Mouse (Mus musculus) cerebellum, adult 9-11 months (tissue): ENCODE measurements around the gene Ext2.

Experiments used
- DNase-seq: peaks from one replicate; pipeline ENCODE4 v3.0.0; 2022

Ext2 gene

GRCm38 (mm10) chr2:93665472-93665871, 156.9 kb downstream of the Ext2 start:
- DNase-seq = no peak

DNA sequence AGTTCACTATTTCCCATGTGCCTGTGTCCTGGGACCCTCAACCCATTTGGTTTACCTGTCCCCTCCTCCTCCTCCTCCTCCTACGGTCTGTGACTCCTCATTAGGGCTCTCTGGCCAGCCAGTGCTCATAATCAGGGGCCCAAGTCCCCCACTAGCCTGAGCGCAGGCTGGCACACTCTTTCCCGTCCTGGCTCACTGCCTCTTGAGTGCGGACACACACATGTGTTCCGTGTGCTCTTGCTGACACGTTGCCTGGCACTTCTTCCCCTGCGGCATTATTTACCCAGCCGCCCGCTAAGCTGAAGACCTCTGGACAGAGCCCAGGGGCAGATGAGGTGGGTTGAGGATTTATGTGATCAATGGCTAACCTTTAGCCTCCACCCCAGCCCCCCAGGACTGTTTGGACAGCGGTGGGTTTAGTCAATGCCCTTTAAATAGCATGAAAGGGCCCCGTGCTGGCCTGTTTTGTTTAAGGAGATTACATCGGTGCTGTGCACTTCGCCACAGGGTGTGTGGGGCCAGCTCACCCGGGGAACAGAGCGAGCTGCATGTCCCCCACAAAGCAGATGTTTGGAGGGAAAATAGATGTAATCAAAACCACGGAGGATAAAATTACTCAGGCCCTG, 160.0 kb downstream of the Ext2 start:
- DNase-seq = no peak

GRCm38 (mm10) chr2:93661096-93661495, 161.3 kb downstream of the Ext2 start:
- no peak for DNase-seq

DNA sequence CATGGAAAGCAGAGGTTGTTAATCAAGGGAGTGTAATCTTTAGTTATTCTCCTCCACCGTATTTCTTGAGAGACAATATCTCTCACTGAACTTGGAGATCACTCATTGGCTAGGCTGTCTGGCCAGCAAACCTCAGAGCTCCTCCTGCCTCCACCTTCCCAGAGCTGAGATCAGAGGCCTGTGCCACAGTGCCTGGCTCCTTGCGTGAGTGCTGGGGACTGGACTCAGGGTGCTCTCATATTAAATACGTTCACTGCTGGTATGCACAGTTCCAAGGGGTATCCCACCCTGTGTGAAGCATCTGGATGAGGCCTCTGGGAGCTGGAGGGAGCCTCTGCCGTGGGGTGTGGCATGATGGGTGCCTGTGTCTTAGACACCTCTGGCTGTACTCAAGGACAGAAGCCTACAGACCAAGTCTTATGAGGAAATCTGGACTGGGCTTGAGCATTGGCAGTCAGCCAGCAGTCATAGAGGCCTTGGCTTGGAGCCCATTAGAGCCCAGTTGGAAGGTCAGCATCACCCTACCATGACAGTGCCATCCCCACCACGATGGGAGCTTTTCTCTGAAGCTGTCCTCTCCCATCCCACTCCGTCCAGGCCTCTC, 162.6 kb downstream of the Ext2 start:
- no peak for DNase-seq

- no peak for DNase-seq
These were observed 163.4 kb downstream of the Ext2 start for GRCm38 (mm10) chr2:93659004-93659403.

- DNase-seq = peak; percentile 61
These were observed 167.9 kb downstream of the Ext2 start for GRCm38 (mm10) chr2:93654336-93655055.

- no peak for DNase-seq
These were observed 173.0 kb downstream of the Ext2 start for GRCm38 (mm10) chr2:93649243-93649870.

DNA sequence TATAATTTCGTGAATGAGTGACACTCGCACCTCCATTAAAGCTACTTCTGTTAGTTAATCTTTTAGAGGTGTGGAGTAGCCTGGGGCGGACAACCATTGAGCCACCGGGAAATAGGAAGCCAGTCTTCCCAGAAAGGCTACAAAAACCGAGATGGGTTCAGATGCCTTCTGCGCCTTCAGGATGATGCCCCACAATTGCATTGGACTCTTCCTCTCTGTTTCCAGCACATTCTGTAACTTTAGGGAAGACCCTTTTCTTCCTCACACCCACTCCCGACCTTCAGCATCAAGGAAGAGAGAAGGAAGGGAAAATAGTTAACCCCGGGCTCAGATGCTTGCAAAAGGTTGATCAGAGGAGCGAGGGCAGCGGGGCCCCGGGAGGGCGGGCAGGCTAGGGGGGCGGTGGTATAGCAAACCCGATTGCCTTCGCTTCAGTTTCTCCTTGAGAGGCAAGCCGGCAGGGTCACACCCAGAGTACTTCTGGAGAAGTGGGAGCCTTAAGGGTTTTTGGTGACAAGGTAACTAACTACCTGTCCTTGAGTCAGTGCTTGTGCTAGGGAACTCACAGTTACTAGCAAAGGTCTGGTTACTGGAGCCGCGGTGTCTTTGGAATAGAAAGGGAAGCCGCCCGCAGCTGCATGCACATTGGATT, 174.3 kb downstream of the Ext2 start:
- DNase-seq = no peak

- DNase-seq = no peak
These were observed 175.1 kb downstream of the Ext2 start for GRCm38 (mm10) chr2:93647051-93647923.

GRCm38 (mm10) chr2:93645626-93646320, 176.6 kb downstream of the Ext2 start:
- DNase-seq = no peak

DNA sequence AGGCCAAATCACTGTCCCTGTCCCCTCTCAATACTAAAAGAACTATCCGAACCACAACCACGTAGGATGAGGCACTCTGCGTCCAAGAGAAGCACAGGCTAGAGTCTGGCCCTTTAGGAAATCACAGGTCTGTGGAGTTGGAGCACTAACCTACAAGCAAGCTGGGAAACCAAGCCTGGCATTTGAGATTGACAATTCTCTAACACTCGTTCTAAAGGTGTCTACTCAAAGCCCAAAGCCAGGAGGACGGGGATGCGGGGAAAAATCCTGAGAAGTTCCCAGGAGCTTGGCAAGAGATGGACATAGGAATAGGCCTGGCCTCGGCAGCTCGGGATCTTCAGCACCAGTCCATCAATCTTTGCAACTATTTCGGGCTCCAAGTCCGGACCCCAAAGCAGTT, 177.2 kb downstream of the Ext2 start:
- no peak for DNase-seq

DNA sequence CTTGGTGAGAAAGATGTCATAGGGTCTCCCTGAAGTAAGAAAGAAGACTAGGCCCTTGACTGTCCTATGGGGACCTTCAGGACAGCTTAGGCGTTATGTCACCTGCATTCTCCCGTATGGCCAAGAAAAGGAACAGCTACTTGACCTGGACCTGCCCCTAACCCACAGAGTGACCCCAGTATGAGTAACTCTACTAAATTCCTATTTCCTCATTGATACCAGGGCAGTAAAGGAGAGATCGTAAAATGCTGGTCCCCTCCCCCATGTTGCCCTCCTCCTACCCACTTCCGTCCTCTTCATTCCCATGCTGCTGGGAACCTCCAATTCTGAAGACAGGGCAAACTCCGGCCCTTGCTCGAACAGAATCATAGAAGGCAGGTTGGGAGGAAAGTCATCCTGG, 177.6 kb downstream of the Ext2 start:
- no peak for DNase-seq

GRCm38 (mm10) chr2:93644234-93644633, 178.1 kb downstream of the Ext2 start:
- no peak for DNase-seq

- no peak for DNase-seq
These were observed 179.0 kb downstream of the Ext2 start for GRCm38 (mm10) chr2:93643403-93643780.

- peak; percentile 71 for DNase-seq
These were observed 187.8 kb downstream of the Ext2 start for GRCm38 (mm10) chr2:93634609-93635008.

GRCm38 (mm10) chr2:93624665-93625408, 197.5 kb downstream of the Ext2 start:
- no peak for DNase-seq

GRCm38 (mm10) chr2:93619208-93619849, 203.0 kb downstream of the Ext2 start:
- peak; percentile 30 for DNase-seq

- no peak for DNase-seq
These were observed 203.7 kb downstream of the Ext2 start for GRCm38 (mm10) chr2:93618447-93619199.

- no peak for DNase-seq
These were observed 206.3 kb downstream of the Ext2 start for GRCm38 (mm10) chr2:93615845-93616689.
